Mouse (Mus musculus): Measurements from ENCODE around the gene Ankrd55.

GRCm38 (mm10) chr13:112326403-112326802 lies 38.2 kb downstream of the Ankrd55 start:
- TF ChIP-seq CTCF (IDR thresholded peaks at IDR 0.05; ENCODE audit: control insufficient read depth, insufficient read depth, insufficient replicate concordance, low read depth, low read length) (no peak), POLR2A (IDR thresholded peaks at IDR 0.05; ENCODE audit: control insufficient read depth, low read depth, low read length) (no peak)

All from testis, adult 2 months (tissue).